Mouse (Mus musculus) neural tube, embryonic 12.5 days (tissue): ENCODE results near the gene Nfic. TPM values are rescaled to one million over a fixed set of nuclear protein-coding genes. Genes with fewer than 3 reads are reported as not detected.

Source experiments
- ATAC-seq: fragments of 200-750 bp; cut with Nextera tagmentation; 2 replicates; pipeline ENCODE4 v1.8.0; 2017; ENCODE audit warnings: low read depth, mild to moderate bottlenecking, moderate TSS enrichment, moderate library complexity; ENCODE audit not compliant: low FRiP score
- H3K27ac ChIP-seq: fragments of 300-500 bp; sonication (generic); 2 replicates; pipeline ENCODE4 v1.5.1; 2016
- H3K27me3 ChIP-seq: fragments of 300-500 bp; sonication (generic); replicated peaks from 2 replicates; pipeline ENCODE4 v1.6.1; 2016; ENCODE audit warnings: mild to moderate bottlenecking
- H3K36me3 ChIP-seq: fragments of 300-500 bp; sonication (generic); 2 replicates; pipeline ENCODE4 v1.6.1; 2016; ENCODE audit warnings: mild to moderate bottlenecking
- H3K4me1 ChIP-seq: fragments of 300-500 bp; sonication (generic); 2 replicates; pipeline ENCODE4 v1.6.1; 2016
- H3K4me2 ChIP-seq: fragments of 300-500 bp; sonication (generic); replicated peaks from 2 replicates; pipeline ENCODE4 v1.6.1; 2016; ENCODE audit warnings: mild to moderate bottlenecking
- H3K4me3 ChIP-seq: fragments of 300-500 bp; sonication (generic); 2 replicates; pipeline ENCODE4 v1.5.1; 2016
- H3K9ac ChIP-seq: fragments of 300-500 bp; sonication (generic); 2 replicates; pipeline ENCODE4 v1.6.1; 2016; ENCODE audit warnings: mild to moderate bottlenecking
- H3K9me3 ChIP-seq: fragments of 300-500 bp; sonication (generic); 2 replicates; pipeline ENCODE4 v1.6.1; 2016; ENCODE audit warnings: mild to moderate bottlenecking
- WGBS: fragments of 180-500 bp; shearing (Covaris S2); methylation state at CpG from one replicate; pipeline ENCODE4 v1.1.7; 2016; 5-methylcytosine and 5-hydroxymethylcytosine counted together
- polyA plus RNA-seq: library from polyadenylated mRNA; unstranded; fragments of >200 nt; fragmentation: Nextera tagmentation; extraction: Ambion mirVana; gene quantifications from 2 replicates; pipeline ENCODE4 v1.2.1, GENCODE M21; 2016

Gene Nfic
- polyA plus RNA-seq, 1 experiment from 2014 or later: 22.2 TPM

- no peaks in the 10 kb centered on the region for H3K9me3 ChIP-seq
- peaks cover 16% of the 10 kb centered on the region for H3K4me1 ChIP-seq
- H3K36me3 ChIP-seq: peaks cover 17% of the 10 kb centered on the region; the same call in 1 of the 2 replicates
These were observed 9.2 kb upstream of the Nfic start for GRCm38 (mm10) chr10:81464405-81465264.

DNA sequence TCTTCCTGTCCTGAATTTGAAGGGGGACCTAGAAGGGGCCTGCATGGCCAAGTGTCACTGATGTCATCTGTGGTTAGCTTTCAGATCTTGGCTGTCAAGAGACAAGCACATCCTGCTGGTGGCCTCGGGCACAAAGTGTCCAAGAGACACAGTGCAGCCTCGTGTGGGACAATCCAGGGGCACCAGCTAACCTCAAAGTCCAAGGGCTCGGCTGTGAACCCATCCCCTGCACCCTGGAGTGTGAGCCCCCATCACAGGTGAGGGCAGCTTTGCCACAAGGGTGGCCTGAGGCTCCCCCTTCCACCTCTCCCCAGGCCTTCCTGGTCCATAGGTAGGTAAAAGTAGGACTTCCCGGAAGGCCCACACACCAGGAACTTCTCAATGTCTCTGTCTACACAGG lies 8.1 kb upstream of the Nfic start:
- H3K9me3 ChIP-seq: no peaks in the 10 kb centered on the region
- peaks cover 91% of the 10 kb centered on the region for H3K27me3 ChIP-seq
- peak overlapping the region; percentile 68; the same call in 1 of the 2 replicates for H3K4me2 ChIP-seq
- H3K27ac ChIP-seq: no peak overlapping the region
- peaks cover 11% of the 10 kb centered on the region; the same call in 1 of the 2 replicates for H3K36me3 ChIP-seq
- no peak overlapping the region for H3K9ac ChIP-seq
- H3K4me3 ChIP-seq: no peak overlapping the region
- ATAC-seq: no peak
- WGBS: 63% methylated on average over 4 of the region's 4 CpGs
- peaks cover 16% of the 10 kb centered on the region for H3K4me1 ChIP-seq

More at GRCm38 (mm10) chr10:81464405-81465264, 9.2 kb upstream of the Nfic start:
- Histone ChIP-seq H3K27ac (no peak overlapping the region), H3K4me2 (peak overlapping the region; percentile 68), H3K9ac (peak overlapping the region; percentile 29), H3K4me3 (peak overlapping the region; percentile 24), H3K27me3 (peaks cover 83% of the 10 kb centered on the region)
- WGBS: 3% methylated on average over 33 of the region's 33 CpGs
- ATAC-seq: peak; percentile 83

- ATAC-seq: no peak
- H3K27me3 ChIP-seq: peaks cover 94% of the 10 kb centered on the region
- H3K4me1 ChIP-seq: peaks cover 16% of the 10 kb centered on the region
- no peaks in the 10 kb centered on the region for H3K9me3 ChIP-seq
- H3K27ac ChIP-seq: no peak overlapping the region
- no peak overlapping the region for H3K9ac ChIP-seq
- 72% methylated on average over 7 of the region's 7 CpGs for WGBS
- H3K36me3 ChIP-seq: peaks cover 11% of the 10 kb centered on the region; the same call in 1 of the 2 replicates
- H3K4me2 ChIP-seq: no peak overlapping the region
- H3K4me3 ChIP-seq: no peak overlapping the region
These were observed 7.5 kb upstream of the Nfic start for GRCm38 (mm10) chr10:81462917-81463316.

GRCm38 (mm10) chr10:81462415-81462804 lies 7.0 kb upstream of the Nfic start:
- WGBS: 38% methylated on average over 7 of the region's 7 CpGs
- H3K27ac ChIP-seq: no peak overlapping the region
- H3K4me3 ChIP-seq: no peak overlapping the region
- no peak for ATAC-seq
- H3K4me1 ChIP-seq: peaks cover 16% of the 10 kb centered on the region
- H3K27me3 ChIP-seq: peaks cover 95% of the 10 kb centered on the region
- no peak overlapping the region for H3K9ac ChIP-seq
- no peak overlapping the region for H3K4me2 ChIP-seq
- H3K36me3 ChIP-seq: peaks cover 7% of the 10 kb centered on the region; the same call in 1 of the 2 replicates
- no peaks in the 10 kb centered on the region for H3K9me3 ChIP-seq

DNA sequence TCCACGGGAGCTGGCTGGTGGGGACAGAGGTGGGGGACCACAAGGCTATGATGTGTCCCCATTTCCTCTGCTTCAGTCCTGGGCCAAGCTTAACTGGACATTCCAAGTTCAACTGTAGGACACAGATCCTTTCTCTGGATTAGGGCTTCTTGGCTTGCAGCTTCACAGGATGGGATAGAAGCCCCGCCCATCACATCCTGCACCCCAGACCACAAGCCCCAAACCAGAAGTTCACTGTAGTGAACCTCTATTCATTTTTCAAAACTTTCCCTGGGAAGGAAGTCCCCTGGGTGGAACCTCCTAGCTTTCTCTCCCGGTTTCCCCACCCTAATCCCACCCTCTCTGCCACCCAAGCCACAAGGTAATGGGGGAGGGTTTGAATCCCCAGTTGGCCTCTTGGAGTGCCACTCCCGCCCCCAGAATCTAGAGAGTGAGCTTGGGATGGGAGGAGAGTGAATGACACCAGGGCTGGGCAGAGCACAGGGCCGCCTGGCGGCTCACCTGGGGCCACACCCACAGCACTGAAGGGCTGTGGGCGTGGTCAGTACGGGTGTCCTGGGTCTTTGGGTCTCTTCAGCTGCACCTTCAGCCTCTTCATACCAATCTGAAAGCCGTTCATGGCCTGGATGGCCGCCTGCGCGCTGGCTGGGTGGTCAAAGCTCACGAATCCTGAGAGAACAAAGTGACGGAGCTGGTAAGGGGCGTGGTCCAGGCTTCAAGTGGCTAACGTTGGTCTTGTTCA lies 6.4 kb upstream of the Nfic start:
- H3K27ac ChIP-seq: no peak overlapping the region
- peaks cover 7% of the 10 kb centered on the region; the same call in 1 of the 2 replicates for H3K36me3 ChIP-seq
- no peaks in the 10 kb centered on the region for H3K9me3 ChIP-seq
- H3K4me3 ChIP-seq: no peak overlapping the region
- H3K4me2 ChIP-seq: no peak overlapping the region
- peaks cover 95% of the 10 kb centered on the region for H3K27me3 ChIP-seq
- ATAC-seq: no peak
- 6% methylated on average over 16 of the region's 16 CpGs for WGBS
- H3K9ac ChIP-seq: no peak overlapping the region
- peaks cover 16% of the 10 kb centered on the region for H3K4me1 ChIP-seq

DNA sequence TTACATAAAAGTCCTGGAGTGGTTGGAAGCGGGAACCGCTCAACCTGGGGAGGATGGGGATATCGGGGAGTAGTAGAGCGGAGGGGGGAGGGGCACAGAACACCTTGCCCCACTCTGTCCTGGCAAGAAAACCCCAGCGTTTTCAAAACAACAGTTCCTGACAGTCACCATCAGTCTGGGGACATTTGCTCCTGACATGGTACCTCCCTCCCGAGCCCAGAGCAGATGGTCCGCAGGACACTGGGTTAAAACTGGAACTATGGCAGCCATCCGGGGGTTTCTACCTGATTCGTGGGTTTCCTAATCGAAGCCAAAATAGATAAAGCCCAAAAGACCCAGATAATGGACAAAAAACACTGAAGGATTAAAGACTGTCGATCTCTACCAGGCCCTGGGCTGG lies 5.5 kb upstream of the Nfic start:
- no peak for ATAC-seq
- 40% methylated on average over 11 of the region's 11 CpGs for WGBS
- Histone ChIP-seq H3K4me1 (peaks cover 16% of the 10 kb centered on the region), H3K27me3 (peaks cover 95% of the 10 kb centered on the region), H3K4me3 (no peak overlapping the region), H3K36me3 (peaks cover 4% of the 10 kb centered on the region; the same call in 1 of the 2 replicates), H3K4me2 (no peak overlapping the region), H3K9ac (no peak overlapping the region), H3K9me3 (no peaks in the 10 kb centered on the region), H3K27ac (no peak overlapping the region)

DNA sequence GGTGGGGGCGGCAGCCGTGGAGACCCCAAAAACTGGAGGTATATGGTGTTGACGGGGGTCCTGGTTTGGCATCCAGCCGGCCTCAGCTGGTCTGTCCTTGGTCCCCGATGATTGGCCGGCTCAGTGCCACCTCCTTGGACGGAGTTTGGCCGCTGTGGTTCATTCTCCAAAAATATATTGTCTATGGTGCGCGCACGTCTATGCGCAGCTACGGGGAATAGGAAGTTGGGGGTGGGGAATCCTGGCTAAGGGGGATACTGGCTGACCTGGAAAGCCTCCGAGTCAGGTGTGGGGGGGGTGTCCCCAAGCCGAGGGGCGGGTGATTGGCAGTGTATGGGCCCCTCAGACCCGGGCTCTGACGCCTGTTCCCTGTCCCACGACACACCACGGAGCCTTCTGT lies 5.0 kb upstream of the Nfic start:
- no peak for ATAC-seq
- WGBS: 32% methylated on average over 20 of the region's 20 CpGs

GRCm38 (mm10) chr10:81459399-81459798 lies 4.0 kb upstream of the Nfic start:
- Histone ChIP-seq H3K9ac (no peak overlapping the region), H3K4me3 (no peak overlapping the region), H3K27ac (no peak overlapping the region), H3K36me3 (no peaks in the 10 kb centered on the region), H3K4me2 (no peak overlapping the region), H3K9me3 (no peaks in the 10 kb centered on the region), H3K27me3 (peaks cover 95% of the 10 kb centered on the region), H3K4me1 (peaks cover 5% of the 10 kb centered on the region)
- ATAC-seq: no peak
- 74% methylated on average over 21 of the region's 21 CpGs for WGBS

More for the DNA sequence above, 5.0 kb upstream of the Nfic start:
- Histone ChIP-seq H3K9ac (no peak overlapping the region), H3K4me2 (no peak overlapping the region), H3K9me3 (no peaks in the 10 kb centered on the region), H3K4me1 (peaks cover 16% of the 10 kb centered on the region), H3K4me3 (no peak overlapping the region), H3K27me3 (peaks cover 95% of the 10 kb centered on the region), H3K27ac (no peak overlapping the region), H3K36me3 (no peaks in the 10 kb centered on the region)

GRCm38 (mm10) chr10:81458267-81458666 lies 2.8 kb upstream of the Nfic start:
- H3K27ac ChIP-seq: no peak overlapping the region
- no peaks in the 10 kb centered on the region for H3K36me3 ChIP-seq
- no peak overlapping the region for H3K4me2 ChIP-seq
- 85% methylated on average over 6 of the region's 6 CpGs for WGBS
- no peak overlapping the region for H3K4me3 ChIP-seq
- H3K27me3 ChIP-seq: peaks cover 93% of the 10 kb centered on the region
- no peaks in the 10 kb centered on the region for H3K9me3 ChIP-seq
- no peaks in the 10 kb centered on the region for H3K4me1 ChIP-seq
- H3K9ac ChIP-seq: no peak overlapping the region
- ATAC-seq: no peak

DNA sequence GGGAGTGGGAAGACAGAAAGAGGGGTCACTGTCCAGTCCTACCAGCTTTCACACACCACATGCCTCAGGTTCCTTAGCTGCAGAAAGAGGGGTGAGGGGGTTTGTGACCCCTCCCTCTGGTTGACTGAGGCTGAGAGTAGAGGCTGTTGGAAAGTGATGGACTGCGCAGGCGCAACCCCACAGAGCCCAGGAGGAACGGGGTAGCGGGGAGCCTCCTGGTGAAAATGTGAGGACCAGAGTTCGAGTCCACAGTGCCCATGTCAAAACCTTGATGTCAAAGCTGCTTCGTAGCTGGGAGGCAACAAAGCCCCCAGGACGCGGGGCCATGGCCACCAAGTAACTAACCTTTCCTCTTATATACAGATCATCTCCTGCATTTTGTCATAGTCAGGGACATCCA lies 2.2 kb upstream of the Nfic start:
- H3K27ac ChIP-seq: no peak overlapping the region
- H3K4me1 ChIP-seq: no peaks in the 10 kb centered on the region
- H3K27me3 ChIP-seq: peaks cover 93% of the 10 kb centered on the region
- H3K9ac ChIP-seq: no peak overlapping the region
- H3K36me3 ChIP-seq: no peaks in the 10 kb centered on the region
- no peak overlapping the region for H3K4me3 ChIP-seq
- no peaks in the 10 kb centered on the region for H3K9me3 ChIP-seq
- 81% methylated on average over 8 of the region's 8 CpGs for WGBS
- ATAC-seq: no peak
- no peak overlapping the region for H3K4me2 ChIP-seq

GRCm38 (mm10) chr10:81456983-81457563 lies 1.6 kb upstream of the Nfic start:
- Histone ChIP-seq H3K36me3 (no peaks in the 10 kb centered on the region), H3K27ac (no peak overlapping the region), H3K4me2 (no peak overlapping the region), H3K4me3 (no peak overlapping the region), H3K4me1 (no peaks in the 10 kb centered on the region), H3K27me3 (peaks cover 93% of the 10 kb centered on the region), H3K9ac (no peak overlapping the region), H3K9me3 (no peaks in the 10 kb centered on the region)
- 58% methylated on average over 12 of the region's 12 CpGs for WGBS
- no peak for ATAC-seq

- no peak overlapping the region for H3K4me3 ChIP-seq
- H3K27me3 ChIP-seq: peaks cover 79% of the 10 kb centered on the region
- ATAC-seq: no peak
- no peaks in the 10 kb centered on the region for H3K9me3 ChIP-seq
- no peak overlapping the region for H3K9ac ChIP-seq
- no peak overlapping the region for H3K27ac ChIP-seq
- 72% methylated on average over 2 of the region's 2 CpGs for WGBS
- H3K4me1 ChIP-seq: no peaks in the 10 kb centered on the region
- no peaks in the 10 kb centered on the region for H3K36me3 ChIP-seq
- H3K4me2 ChIP-seq: no peak overlapping the region
These were observed 1.3 kb downstream of the Nfic start for GRCm38 (mm10) chr10:81454106-81454505.
